Mouse (Mus musculus): ENCODE data around the gene Bicral.
A peak's percentile ranks its signal among the peaks of the same experiment; 100 is the strongest.
"Not testable (repeated sequence)": the region's sequence is repeated elsewhere in the genome, so short reads cannot be mapped to it uniquely, and the experiment has no call there.

Bicral gene

DNA sequence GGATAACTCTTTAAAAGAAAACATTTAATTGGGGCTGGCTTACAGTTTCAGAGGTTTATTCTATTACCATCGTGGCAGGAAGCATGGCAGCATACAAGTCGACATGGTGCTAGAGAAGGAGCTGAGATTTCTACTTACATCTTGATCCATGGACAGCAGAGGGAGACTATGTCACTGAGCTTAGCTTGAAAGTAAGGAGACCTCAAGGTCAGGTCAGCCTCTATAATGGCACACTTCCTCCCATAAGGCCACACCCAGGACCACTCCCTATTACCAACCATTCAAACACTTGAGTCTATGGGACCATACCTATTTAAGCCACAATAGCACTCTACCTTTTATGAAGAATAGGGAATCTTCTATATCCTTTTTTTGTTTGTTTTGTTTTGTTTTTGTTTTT is 65.3 kb downstream of the Bicral start:
- no peak for DNase-seq

DNA sequence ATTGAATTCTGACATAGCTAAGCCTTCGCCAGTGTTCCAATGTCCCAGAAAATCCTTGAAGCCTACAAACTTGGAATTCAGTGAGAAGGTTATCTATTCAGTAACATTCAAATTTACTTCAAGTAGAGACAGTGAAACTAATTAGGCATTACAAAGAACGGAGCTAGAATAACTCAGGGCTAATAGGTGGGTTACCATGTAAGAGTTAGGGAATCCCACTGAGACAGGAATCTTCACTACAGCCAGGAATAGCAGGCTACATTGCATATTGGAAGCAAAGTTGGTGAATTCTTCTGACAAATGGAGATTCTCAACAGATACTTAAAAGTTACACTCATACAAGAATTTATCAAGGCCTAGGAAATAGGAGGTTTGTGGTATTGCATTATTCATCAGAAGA is 70.3 kb downstream of the Bicral start:
- DNase-seq = not testable (repeated sequence)

DNA sequence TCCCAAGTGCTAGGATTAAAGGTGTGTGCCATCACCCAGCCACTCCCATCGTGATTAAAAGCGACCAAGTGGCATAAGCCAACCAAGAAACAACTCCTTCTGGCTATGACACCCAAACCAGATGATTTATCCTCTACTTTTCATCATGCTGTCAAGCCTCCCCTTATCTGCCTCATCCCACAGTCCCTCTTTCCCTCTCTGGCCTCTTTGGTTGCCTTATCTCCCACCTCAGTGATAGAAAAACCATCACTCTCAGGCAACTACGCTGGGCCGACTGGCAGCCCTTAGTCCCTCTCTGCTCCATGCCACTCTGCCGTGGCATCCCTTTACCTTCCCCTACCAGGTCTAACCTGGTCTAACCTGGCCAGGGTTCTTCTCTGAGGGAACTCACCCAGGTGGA is 71.3 kb downstream of the Bicral start:
- no peak for DNase-seq

DNA sequence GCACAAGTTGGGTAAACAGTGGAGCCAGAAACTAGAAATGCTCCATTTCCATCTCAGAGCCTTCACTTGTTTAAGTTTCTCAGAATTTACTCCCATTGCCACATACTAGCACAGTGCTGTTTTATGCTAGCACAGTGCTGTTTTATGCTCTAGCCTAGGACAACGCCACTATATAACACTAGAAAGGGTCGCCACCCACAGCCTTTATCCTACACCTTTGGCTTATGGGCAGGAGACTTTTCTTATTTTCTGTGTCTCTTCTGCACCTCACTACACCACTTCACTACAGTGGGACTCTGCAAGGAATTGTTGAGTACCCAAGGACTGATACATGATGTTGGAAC is 75.1 kb downstream of the Bicral start:
- no peak for DNase-seq

DNA sequence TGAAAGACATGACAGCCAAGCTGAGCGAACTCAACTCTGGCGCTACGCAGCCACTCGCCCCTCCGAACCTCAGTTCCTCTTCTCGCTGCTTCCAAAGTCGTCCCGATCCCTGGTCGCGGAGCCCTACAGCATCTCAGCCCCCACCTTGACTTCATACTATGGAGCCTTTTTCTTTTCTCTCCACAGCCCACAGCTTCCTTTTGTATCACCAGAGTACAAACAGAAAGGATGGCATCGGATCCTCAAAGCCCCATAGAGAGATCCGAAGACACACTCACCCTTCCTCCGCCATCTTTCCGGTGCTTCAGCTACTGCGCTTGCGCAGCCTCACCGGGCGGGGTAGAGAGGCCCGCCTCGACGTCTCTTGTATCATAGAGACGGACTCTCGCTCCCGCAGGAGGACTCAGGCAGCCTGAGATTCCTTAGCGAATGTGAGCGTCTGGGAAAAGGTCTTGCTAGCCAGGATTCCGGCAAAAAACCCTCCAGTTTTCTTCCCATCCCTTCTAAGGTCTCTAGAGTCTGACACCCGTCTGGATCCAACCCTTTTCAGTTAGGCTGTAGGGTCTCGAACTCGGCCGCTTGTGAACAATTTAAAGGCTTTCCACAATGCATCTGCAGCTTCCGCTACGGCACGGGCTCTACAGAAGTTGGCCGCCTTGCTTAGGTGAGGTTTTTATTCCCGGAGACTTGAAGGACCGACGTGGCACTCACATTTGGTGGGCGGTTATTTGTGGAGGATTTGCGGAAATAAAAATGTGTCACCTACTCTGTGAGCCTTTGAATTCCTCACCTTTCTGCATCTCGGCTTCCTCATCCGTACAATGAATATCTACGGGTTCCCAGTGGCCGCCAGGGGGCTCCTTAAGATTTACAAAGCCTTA is 75.7 kb downstream of the Bicral start, which contains the start of gene Rpl7l1:
Gene Rpl7l1, minus strand, starts transcription at position 332 of the 881 bp plus-strand sequence.
- peak; percentile 97 for DNase-seq

DNA sequence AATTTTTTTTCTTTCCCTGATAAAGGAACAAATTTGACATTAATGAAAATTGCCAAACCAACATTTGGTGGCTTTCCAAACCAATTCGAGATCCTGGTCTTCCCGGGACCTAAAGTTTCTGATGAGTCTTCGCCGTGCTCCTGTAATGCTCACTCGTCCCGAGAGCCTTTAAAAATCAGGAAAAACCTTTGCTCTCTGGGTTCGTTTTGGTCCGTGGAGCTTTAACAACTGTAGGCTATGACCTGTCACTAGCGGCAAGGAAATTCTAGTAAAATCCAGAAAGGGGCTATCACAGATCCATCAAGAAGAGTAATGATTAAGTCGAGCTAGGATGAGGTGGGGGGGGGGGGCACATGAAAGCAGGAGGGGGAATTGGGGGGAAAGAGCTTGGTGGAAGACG is 76.4 kb downstream of the Bicral start:
- no peak for DNase-seq

DNA sequence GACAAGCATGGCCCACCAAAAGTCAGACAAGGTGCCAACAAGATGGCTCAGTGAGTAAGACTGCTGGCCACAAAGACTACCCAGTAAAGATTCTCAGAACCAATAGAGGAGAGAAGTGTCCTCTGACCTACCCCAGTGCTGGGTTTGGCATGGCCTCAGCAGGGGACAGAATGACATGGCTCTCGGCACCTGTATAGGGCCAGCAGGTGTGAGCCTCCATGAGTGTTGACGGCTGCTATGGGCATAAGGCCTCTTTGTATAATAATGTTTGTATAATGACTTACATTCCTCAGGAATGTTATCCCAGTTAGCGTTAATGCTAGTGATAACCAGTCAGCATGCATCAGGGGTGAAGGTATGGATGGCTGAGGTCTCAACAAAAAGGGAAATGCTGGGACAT is 82.2 kb downstream of the Bicral start:
- DNase-seq = no peak

DNA sequence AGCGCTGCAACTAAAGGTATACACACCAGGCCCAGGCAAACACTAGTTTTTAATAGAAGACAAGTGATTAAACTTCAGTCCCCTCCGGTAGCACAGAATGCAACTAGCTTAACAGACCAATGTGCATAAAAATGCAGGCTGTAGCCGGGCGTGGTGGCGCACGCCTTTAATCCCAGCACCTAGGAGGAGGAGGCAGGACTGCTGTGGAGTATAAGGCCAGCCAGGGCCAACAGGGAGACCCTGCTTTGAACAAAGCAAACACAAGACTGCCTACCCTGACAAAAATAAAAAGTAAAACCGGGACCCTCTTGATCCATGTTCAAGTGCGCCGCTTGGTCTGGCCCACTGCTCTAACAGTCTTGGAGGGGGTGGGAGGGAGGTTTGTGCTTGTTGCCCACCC is 83.2 kb downstream of the Bicral start:
- DNase-seq = no peak

DNA sequence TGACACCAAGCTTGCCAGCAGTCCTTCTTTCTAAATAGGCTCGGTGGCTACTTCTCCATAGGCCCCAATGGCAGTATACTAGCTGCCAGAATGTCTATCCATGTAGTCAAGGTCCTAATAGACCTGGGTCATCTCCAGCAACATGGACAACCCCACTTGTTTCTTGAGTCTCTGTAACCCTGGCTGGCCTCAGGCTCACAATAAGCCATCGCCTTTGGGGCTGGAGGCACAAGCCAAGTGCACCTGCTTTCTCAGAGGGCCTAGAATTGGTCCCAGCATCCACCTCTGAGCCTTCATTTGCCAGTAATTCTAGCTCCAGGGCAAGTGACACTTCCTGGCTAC is 84.2 kb downstream of the Bicral start:
- DNase-seq = no peak

DNA sequence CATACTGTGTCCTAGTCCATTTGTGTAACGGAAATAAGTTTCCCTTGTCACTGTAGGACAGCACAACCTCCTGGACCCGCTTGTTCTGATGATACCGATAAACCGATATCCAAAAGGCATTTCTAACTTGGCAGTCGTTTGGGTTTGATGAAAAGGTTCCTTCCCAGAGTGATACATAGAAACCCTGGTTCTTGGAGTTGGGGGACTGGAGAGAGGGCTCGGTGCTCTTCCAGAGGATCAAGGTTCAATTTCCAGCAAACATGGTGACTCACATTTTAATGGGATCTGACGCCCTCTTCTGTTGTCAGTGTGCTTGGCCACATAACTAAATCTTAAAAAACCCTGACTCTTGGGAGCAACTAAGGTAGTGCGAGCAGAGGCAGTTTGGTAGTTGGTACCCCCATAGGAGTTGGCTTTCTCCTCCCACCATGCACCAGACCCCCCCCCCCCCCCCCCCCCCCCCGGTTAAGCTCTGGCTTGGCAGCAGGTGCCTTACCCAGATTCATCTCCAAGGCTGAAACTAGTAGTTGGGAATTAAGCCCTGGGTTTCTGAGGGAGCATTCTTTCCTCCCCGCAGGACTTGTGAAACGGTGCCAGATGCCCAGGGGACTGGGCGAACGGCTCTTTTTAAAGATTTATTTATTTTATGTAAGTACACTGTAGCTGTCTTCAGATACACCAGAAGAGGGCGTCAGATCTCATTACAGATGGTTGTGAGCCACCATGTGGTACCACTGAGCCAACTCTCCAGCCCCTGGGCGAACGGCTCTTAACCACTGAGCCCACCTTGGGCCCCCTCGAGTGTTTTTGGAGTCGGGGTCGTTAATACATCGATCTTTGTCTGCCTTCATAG is 84.8 kb downstream of the Bicral start:
- no peak for DNase-seq

DNA sequence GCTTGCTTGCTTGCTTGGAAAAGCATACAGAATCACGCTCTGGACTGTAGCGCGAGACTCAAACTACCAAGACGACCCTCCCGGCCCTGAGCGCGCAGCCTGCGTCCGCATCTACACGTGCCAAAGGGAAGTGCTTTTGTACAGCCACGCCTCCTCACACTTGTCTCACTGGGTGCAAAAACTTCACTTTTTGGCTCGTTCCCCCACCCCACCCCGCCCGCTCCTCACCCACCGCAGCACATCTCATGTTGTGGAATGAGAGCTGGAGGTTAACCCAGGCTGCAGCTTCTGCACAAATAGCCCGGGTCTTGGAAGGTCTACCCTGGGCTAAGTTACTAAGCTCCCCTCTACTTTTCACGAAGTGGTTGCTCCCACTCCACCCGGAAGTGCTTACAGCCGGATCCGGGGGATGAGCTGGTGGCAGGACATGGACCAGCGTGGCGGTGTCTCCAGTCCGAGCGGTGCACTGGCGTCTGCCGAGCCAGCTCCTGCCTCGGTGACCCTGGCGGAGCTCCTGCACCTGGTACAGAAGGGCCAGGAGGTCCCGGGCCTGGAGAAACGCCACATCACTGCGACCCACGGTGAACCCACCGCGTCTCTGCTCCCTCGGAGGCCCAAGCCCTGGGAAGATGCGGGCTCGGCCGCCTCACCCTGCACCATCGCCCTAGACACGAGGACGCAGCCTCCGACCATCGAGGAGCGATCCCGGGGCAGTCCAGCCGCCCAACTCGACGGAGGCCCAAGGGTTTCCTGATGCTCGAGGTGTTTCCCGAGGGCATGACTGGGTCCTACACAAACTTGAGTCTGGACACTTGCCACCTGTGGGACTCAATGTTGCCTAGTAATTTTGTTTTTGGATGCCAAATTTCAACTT is 85.6 kb downstream of the Bicral start, which contains the start of gene 2310039H08Rik:
Gene 2310039H08Rik, plus strand, starts transcription at position 232 of the 874 bp plus-strand sequence.
- DNase-seq = peak; percentile 92

DNA sequence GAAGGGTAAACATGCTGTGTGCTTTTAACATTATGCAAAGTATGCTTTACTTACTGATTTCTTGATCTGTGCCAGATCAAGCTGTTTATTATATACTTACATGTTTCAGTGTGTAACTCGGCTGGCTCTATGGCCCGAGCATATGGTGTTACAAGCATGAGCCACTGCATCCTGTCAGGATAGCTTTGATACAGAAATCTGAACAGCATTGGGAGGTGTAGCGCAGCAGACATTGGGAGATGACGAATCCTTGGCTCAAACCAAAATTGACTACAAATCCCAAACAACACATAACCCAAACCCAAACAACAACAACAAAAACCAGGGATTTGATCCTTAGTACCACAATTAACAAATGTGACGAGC is 86.3 kb downstream of the Bicral start:
- no peak for DNase-seq

DNA sequence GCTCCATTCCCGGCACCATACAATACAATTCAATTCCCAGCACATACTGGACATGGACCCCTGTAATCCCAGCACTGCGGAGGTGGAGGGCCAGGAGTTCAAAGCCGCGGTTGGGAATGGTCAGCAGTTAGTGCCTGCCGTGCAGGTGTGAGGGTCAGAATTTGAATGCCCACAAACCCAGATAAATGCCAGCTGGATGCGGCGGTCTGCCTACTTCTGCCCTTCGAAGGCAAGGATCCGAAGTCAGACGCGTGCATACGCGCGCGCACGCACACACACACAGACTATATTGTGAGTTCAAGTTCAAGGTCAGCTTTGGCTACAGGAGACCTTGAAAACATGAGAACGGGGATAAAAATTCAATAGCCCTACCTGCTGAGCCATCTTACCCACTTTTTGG is 86.7 kb downstream of the Bicral start:
- DNase-seq = no peak

DNA sequence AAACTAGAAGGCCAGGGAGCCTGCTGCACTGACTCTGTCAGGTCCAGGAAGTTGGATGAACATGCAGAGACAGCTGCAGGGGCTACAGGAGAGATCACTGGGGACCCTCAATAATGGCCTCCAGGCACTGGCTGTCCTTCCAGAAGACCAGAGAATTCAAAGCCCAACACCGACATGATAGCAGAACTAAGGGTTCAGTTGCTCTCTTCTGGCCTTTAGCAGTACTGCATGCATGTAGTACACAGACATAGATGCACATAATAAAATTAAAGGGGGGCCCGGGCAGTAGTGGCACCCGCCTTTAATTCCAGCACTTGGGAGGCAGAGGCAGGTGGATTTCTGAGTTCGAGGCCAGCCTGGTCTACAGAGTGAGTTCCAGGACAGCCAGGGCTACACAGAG is 87.3 kb downstream of the Bicral start:
- DNase-seq = no peak

DNA sequence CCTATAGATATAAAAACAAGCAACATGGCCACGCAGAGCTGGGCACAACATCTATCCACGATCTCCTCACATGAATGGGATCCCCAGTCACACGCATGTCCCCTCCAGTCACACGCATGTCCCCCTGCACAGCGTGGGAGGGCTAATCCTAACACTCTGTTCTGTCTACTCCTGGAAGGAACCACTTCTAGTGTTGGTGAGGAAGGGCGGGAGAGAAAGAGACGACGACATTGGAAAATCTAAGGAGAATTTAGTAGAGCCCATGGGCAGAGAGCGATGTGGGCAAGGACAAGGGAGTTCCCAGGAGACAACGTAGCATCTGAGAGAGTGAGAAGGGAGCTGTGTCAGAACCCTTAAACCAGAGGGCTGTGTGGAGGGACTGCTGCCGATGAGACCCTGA is 87.7 kb downstream of the Bicral start:
- DNase-seq = no peak

DNA sequence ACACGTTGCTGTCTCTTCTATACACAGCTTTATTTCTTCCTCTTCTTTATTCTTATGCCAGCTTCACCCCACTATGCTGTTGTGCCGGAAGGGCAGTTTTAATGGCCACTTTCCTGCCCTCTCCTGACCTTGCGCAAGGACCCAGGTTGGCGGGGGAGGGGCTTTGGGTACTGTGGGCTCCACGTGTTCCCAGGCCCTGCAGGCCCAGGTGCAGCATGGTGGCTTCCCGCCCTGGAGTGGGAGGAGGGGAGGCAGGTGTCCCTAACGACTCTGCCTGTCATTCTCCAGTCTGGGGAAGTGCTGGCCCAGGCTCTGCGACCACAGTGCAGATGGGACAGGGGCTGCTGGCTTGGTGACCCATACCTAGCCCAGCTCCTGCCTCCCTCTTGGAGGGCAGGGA is 90.4 kb downstream of the Bicral start:
- DNase-seq = peak; percentile 75

DNA sequence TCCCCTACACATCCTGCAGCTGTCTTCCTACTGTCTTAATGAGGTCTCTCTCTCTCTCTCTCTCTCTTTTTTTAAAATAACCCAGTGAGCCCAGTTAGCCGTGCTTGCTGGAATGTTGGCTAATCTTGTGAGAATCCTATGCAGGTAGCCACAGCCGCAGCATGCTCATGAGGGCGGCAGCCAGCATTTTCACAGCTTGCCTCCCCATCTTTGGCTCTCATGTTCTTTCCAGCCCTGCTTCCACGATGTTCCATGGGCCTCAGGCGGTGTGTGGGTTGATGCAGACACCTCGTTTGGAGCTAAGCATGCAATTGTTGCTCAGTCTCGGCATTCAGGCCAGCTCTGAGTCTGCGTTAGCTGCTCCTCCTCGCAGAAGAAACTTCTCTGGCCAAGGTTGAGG is 93.4 kb downstream of the Bicral start:
- DNase-seq = not testable (repeated sequence)

DNA sequence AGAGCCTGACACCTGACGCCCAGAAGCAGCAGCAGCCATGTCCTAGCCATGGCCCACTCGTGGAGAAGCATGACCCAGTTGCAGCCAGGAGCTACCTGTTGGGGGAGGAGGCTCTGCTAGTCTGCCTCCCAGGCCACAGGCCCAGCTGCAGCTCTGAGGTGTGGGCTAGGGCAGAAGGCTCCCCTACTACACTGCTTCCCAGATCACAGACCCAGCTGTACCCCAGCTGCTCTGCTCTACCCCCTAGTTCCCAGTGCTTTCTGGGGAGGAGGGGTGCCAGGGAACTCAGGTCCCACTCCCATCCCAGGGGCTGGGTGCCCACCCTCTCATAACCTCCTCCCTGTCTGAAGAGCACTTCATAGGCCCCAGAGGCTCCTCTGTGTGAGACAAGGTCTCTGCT is 94.7 kb downstream of the Bicral start, which contains the start of gene Ptcra:
Gene Ptcra, minus strand, starts transcription at position 169 of the 400 bp plus-strand sequence.
- DNase-seq = no peak

DNA sequence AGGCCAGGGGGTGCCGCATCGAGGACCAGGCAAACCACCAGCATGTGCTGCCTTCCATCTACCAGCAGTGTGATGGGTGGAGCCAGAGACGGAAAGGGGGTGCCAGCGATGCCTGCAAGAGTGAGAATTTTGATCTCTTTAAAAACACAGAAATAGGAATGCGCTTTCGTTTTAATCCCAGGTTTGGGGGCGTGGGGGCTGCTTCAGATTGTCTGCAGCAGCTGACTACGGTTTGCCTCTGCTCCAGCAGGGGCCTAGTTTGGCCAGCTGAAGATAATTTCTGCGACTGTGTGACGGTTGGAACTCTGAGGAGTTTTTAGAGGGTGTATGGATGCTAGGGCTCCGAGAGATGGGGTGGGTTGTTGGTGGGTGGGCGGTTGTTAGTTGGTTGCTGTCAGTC is 99.5 kb downstream of the Bicral start:
- no peak for DNase-seq

DNA sequence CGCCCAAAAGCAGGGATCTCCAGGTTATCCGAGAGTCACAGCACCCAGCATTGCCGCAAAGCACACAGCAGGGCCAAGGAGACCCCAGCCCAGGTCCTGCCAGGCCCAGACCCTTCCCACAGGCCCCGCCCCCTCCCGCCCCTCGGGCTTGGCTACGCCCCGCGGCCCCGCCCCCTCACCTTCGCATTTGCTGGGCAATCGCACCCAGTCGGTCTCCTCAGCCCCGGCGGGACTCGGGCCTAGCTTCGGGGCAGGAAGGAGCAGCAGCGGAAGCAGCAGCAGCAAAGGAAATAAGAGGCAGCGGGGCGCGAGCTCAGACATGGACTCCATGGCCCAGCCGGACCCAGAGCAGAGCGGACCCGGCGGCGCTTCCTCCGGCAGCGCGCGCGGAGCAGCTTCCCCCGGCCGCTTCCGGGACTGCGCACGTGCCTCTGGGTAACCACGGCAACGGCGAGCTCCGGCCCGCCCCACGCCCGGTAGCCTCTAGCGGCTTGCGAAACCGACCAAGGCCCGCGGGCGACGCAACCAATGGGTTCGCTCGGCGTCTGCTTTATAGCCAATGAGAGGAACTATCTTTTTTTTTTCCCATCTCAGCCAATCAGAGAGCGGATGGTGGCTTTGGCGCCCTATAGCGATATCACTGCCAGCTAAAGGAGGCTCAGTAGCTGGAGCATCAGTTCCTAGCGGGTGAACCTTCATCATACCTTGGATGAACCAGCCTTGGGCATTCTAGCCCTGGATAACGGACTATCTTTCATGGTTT is 106.3 kb downstream of the Bicral start, which contains the start of gene Cnpy3:
Gene Cnpy3, minus strand, starts transcription at position 421 of the 763 bp plus-strand sequence.
- DNase-seq = peak; percentile 99

DNA sequence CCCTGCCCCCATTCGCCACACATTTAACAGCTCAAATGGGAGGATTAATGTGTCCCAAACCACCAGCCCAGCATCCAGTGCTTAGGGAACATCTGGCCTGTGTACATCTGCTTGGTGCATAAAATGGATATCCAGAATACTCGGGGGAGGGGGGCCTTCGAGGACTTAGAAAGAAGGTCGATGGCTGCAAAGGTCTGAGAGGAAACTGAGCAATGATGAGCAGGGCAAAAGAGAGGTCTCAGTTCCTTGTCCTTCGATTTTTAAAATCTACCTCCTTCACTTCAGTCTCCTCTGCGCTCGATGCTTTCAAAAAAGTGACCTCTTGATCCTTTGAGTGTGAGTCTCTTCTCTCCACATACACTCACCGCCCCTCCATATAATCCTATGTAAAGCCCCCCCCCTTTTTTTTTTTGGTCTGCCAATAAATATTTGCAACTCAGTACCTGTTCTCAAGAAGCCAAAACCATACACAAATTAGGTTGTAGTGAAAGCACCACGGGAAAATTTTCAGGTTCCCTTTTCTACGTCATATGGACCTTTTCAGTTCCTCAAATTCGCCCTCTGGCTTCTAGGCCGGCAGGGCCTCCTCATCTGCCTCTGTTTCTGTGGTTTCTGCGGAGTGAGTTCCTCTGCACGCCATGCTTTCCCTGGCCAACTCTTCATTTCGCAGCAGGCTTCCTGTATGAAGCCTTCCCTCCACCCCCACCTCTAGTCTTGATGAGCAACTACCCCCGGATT is 107.1 kb downstream of the Bicral start:
- DNase-seq = peak; percentile 76
